Mouse (Mus musculus): Measurements from ENCODE around the gene Lrba. TPM values are rescaled to one million over a fixed set of nuclear protein-coding genes. Genes with fewer than 3 reads are reported as not detected.
A peak's percentile ranks its signal among the peaks of the same experiment; 100 is the strongest.

Gene Lrba
- polyA plus RNA-seq, 1 experiment from 2014 or later = 4.8 TPM

GRCm38 (mm10) chr3:86664399-86664798, 439.9 kb downstream of the Lrba start:
- H3K4me1 ChIP-seq = no peaks in the 10 kb centered on the region
- H3K4me3 ChIP-seq = no peak overlapping the region
- ATAC-seq (ENCODE audit: low FRiP score, low read depth) = no peak
- H3K9me3 ChIP-seq = no peaks in the 10 kb centered on the region
- 70% methylated on average over 3 of the region's 3 CpGs for WGBS
- H3K27ac ChIP-seq = no peak overlapping the region
- H3K36me3 ChIP-seq = no peaks in the 10 kb centered on the region
- H3K27me3 ChIP-seq (replicated peaks) = no peaks in the 10 kb centered on the region
- H3K9ac ChIP-seq = no peak overlapping the region
- H3K4me2 ChIP-seq (replicated peaks) = no peak overlapping the region

- H3K9me3 ChIP-seq = no peaks in the 10 kb centered on the region
- no peak overlapping the region for H3K9ac ChIP-seq
- no peaks in the 10 kb centered on the region for H3K4me1 ChIP-seq
- no peaks in the 10 kb centered on the region for H3K36me3 ChIP-seq
- no peaks in the 10 kb centered on the region for H3K27me3 ChIP-seq (replicated peaks)
- no peak for ATAC-seq (ENCODE audit: low FRiP score, low read depth)
- 56% methylated on average over 8 of the region's 8 CpGs for WGBS
- no peak overlapping the region for H3K27ac ChIP-seq
- H3K4me3 ChIP-seq = no peak overlapping the region
- no peak overlapping the region for H3K4me2 ChIP-seq (replicated peaks)
These were observed 443.7 kb downstream of the Lrba start for GRCm38 (mm10) chr3:86668146-86668545.

GRCm38 (mm10) chr3:86677573-86678155, 453.2 kb downstream of the Lrba start:
- Histone ChIP-seq H3K27ac (no peak overlapping the region), H3K4me1 (no peaks in the 10 kb centered on the region), H3K9me3 (no peaks in the 10 kb centered on the region), H3K4me2 (replicated peaks) (no peak overlapping the region), H3K27me3 (replicated peaks) (no peaks in the 10 kb centered on the region), H3K4me3 (no peak overlapping the region), H3K36me3 (no peaks in the 10 kb centered on the region), H3K9ac (no peak overlapping the region)
- no peak for ATAC-seq (ENCODE audit: low FRiP score, low read depth)
- 64% methylated on average over 2 of the region's 2 CpGs for WGBS

GRCm38 (mm10) chr3:86687571-86688209, 463.2 kb downstream of the Lrba start:
- 0 out of 2 replicates have a peak, but pooled peaks cover 5% of the 10 kb centered on the region for H3K4me1 ChIP-seq
- H3K27me3 ChIP-seq (replicated peaks) = no peaks in the 10 kb centered on the region
- ATAC-seq (ENCODE audit: low FRiP score, low read depth) = no peak
- no peak overlapping the region for H3K4me3 ChIP-seq
- H3K36me3 ChIP-seq = no peaks in the 10 kb centered on the region
- H3K27ac ChIP-seq = 0 out of 2 replicates have a peak overlapping the region, but pooled peaks have one; percentile 39
- H3K9me3 ChIP-seq = no peaks in the 10 kb centered on the region
- 31% methylated on average over 7 of the region's 7 CpGs for WGBS
- no peak overlapping the region for H3K9ac ChIP-seq
- no peak overlapping the region; the same call in 1 of the 2 replicates for H3K4me2 ChIP-seq (replicated peaks)

GRCm38 (mm10) chr3:86688438-86688837, 464.0 kb downstream of the Lrba start:
- Histone ChIP-seq H3K9ac (no peak overlapping the region), H3K36me3 (no peaks in the 10 kb centered on the region), H3K4me1 (0 out of 2 replicates have a peak, but pooled peaks cover 5% of the 10 kb centered on the region), H3K27me3 (replicated peaks) (no peaks in the 10 kb centered on the region), H3K9me3 (no peaks in the 10 kb centered on the region), H3K27ac (no peak overlapping the region), H3K4me2 (replicated peaks) (no peak overlapping the region), H3K4me3 (no peak overlapping the region)
- ATAC-seq (ENCODE audit: low FRiP score, low read depth) = no peak
- WGBS = 81% methylated on average over 1 of the region's 1 CpGs

GRCm38 (mm10) chr3:86689305-86689704, 464.8 kb downstream of the Lrba start:
- Histone ChIP-seq H3K4me3 (no peak overlapping the region), H3K9me3 (no peaks in the 10 kb centered on the region), H3K4me2 (replicated peaks) (no peak overlapping the region), H3K36me3 (no peaks in the 10 kb centered on the region), H3K27me3 (replicated peaks) (no peaks in the 10 kb centered on the region), H3K27ac (no peak overlapping the region), H3K4me1 (0 out of 2 replicates have a peak, but pooled peaks cover 5% of the 10 kb centered on the region), H3K9ac (no peak overlapping the region)
- no peak for ATAC-seq (ENCODE audit: low FRiP score, low read depth)
- 16% methylated on average over 7 of the region's 7 CpGs for WGBS

- Histone ChIP-seq H3K4me2 (replicated peaks) (no peak overlapping the region), H3K36me3 (no peaks in the 10 kb centered on the region), H3K27ac (no peak overlapping the region), H3K4me3 (no peak overlapping the region), H3K4me1 (0 out of 2 replicates have a peak, but pooled peaks cover 3% of the 10 kb centered on the region), H3K9me3 (no peaks in the 10 kb centered on the region), H3K9ac (no peak overlapping the region), H3K27me3 (replicated peaks) (no peaks in the 10 kb centered on the region)
- no peak for ATAC-seq (ENCODE audit: low FRiP score, low read depth)
These were observed 468.3 kb downstream of the Lrba start for GRCm38 (mm10) chr3:86692779-86693178.

- no peak overlapping the region for H3K9ac ChIP-seq
- 75% methylated on average over 7 of the region's 7 CpGs for WGBS
- H3K9me3 ChIP-seq = no peaks in the 10 kb centered on the region
- H3K4me3 ChIP-seq = no peak overlapping the region
- no peaks in the 10 kb centered on the region for H3K4me1 ChIP-seq
- ATAC-seq (ENCODE audit: low FRiP score, low read depth) = no peak
- H3K36me3 ChIP-seq = no peaks in the 10 kb centered on the region
- no peak overlapping the region for H3K4me2 ChIP-seq (replicated peaks)
- no peak overlapping the region for H3K27ac ChIP-seq
- H3K27me3 ChIP-seq (replicated peaks) = no peaks in the 10 kb centered on the region
These were observed 469.1 kb downstream of the Lrba start for GRCm38 (mm10) chr3:86693553-86693952.

GRCm38 (mm10) chr3:86698947-86699346, 474.5 kb downstream of the Lrba start:
- no peaks in the 10 kb centered on the region for H3K9me3 ChIP-seq
- H3K36me3 ChIP-seq = no peaks in the 10 kb centered on the region
- ATAC-seq (ENCODE audit: low FRiP score, low read depth) = no peak
- 91% methylated on average over 2 of the region's 2 CpGs for WGBS
- no peaks in the 10 kb centered on the region for H3K27me3 ChIP-seq (replicated peaks)
- peaks cover 6% of the 10 kb centered on the region; the same call in 1 of the 2 replicates for H3K4me1 ChIP-seq
- no peak overlapping the region for H3K4me3 ChIP-seq
- H3K27ac ChIP-seq = no peak overlapping the region
- no peak overlapping the region for H3K9ac ChIP-seq
- H3K4me2 ChIP-seq (replicated peaks) = no peak overlapping the region

- 0% methylated on average over 1 of the region's 1 CpGs for WGBS
- no peaks in the 10 kb centered on the region for H3K36me3 ChIP-seq
These were observed 476.7 kb downstream of the Lrba start for GRCm38 (mm10) chr3:86701163-86701563.

GRCm38 (mm10) chr3:86709472-86709871, 485.0 kb downstream of the Lrba start:
- Histone ChIP-seq H3K4me1 (no peaks in the 10 kb centered on the region), H3K9me3 (no peaks in the 10 kb centered on the region), H3K9ac (no peak overlapping the region), H3K27ac (no peak overlapping the region), H3K4me3 (no peak overlapping the region), H3K27me3 (replicated peaks) (no peaks in the 10 kb centered on the region), H3K4me2 (replicated peaks) (no peak overlapping the region), H3K36me3 (no peaks in the 10 kb centered on the region)
- no peak for ATAC-seq (ENCODE audit: low FRiP score, low read depth)
- WGBS = 46% methylated on average over 4 of the region's 4 CpGs

More at GRCm38 (mm10) chr3:86701163-86701563, 476.7 kb downstream of the Lrba start:
- Histone ChIP-seq H3K9ac (no peak overlapping the region), H3K4me1 (peaks cover 6% of the 10 kb centered on the region; the same call in 1 of the 2 replicates), H3K27me3 (replicated peaks) (no peaks in the 10 kb centered on the region), H3K9me3 (no peaks in the 10 kb centered on the region), H3K4me3 (no peak overlapping the region), H3K4me2 (replicated peaks) (0 out of 2 replicates have a peak overlapping the region, but pooled peaks have one; percentile 12), H3K27ac (no peak overlapping the region; the same call in 1 of the 2 replicates)
- ATAC-seq (ENCODE audit: low FRiP score, low read depth) = peak; percentile 92

- 0 out of 2 replicates have a peak, but pooled peaks have one; percentile 29 for ATAC-seq (ENCODE audit: low FRiP score, low read depth)
- Histone ChIP-seq H3K4me3 (no peak overlapping the region), H3K9ac (no peak overlapping the region), H3K4me1 (no peaks in the 10 kb centered on the region), H3K4me2 (replicated peaks) (no peak overlapping the region), H3K36me3 (no peaks in the 10 kb centered on the region), H3K27ac (no peak overlapping the region), H3K27me3 (replicated peaks) (no peaks in the 10 kb centered on the region), H3K9me3 (no peaks in the 10 kb centered on the region)
- WGBS = 91% methylated on average over 1 of the region's 1 CpGs
These were observed 487.1 kb downstream of the Lrba start for GRCm38 (mm10) chr3:86711530-86711929.
